In genomic region chr7:113792871-113793270, GRCm38 (mm10) we compare ENCODE assay signal across 15 mouse cellular contexts. TPM values are rescaled to one million over a fixed set of nuclear protein-coding genes. Genes with fewer than 3 reads are reported as not detected.
"Had no signal": no experiment of that assay in that cellular context is flagged by ENCODE, and none has a peak within 500 bp of the region (broad histone marks: within the 10 kb centered on the region; RNA-seq: fewer than 3 reads in every experiment).

No protein-coding gene starts in this region.

- H3K4me3 ChIP-seq: intestine, embryonic 15.5 days; limb, embryonic 13.5 days; lung, embryonic 15.5 days; midbrain, embryonic 13.5 days; myocyte; neural tube, embryonic 15.5 days had no signal

- DNase-seq: kidney, adult 2 months; kidney, postnatal 25 days; left cerebral cortex, postnatal 4 days; right cerebral cortex, postnatal 4 days; spleen, adult 18-20 months; thymus, adult 18-20 months; thymus, postnatal 25 days had no signal

- H3K4me1 ChIP-seq: intestine, embryonic 15.5 days; limb, embryonic 13.5 days; lung, embryonic 15.5 days; midbrain, embryonic 13.5 days; neural tube, embryonic 15.5 days had no signal

- H3K27ac ChIP-seq: intestine, embryonic 15.5 days; limb, embryonic 13.5 days; liver, embryonic 14.5 days; lung, embryonic 15.5 days; midbrain, embryonic 13.5 days; neural tube, embryonic 15.5 days had no signal

- H3K9ac ChIP-seq: intestine, embryonic 15.5 days; limb, embryonic 13.5 days; liver, embryonic 14.5 days; lung, embryonic 15.5 days; midbrain, embryonic 13.5 days; neural tube, embryonic 15.5 days had no signal

- H3K27me3 ChIP-seq: intestine, embryonic 15.5 days; limb, embryonic 13.5 days; lung, embryonic 15.5 days; midbrain, embryonic 13.5 days; neural tube, embryonic 15.5 days had no signal

- H3K4me2 ChIP-seq: intestine, embryonic 15.5 days; limb, embryonic 13.5 days; lung, embryonic 15.5 days; midbrain, embryonic 13.5 days; neural tube, embryonic 15.5 days had no signal

- H3K9me3 ChIP-seq: intestine, embryonic 15.5 days; limb, embryonic 13.5 days; lung, embryonic 15.5 days; midbrain, embryonic 13.5 days; neural tube, embryonic 15.5 days had no signal

- H3K36me3 ChIP-seq: intestine, embryonic 15.5 days; limb, embryonic 13.5 days; lung, embryonic 15.5 days; midbrain, embryonic 13.5 days; neural tube, embryonic 15.5 days had no signal

- ATAC-seq: intestine, embryonic 15.5 days; midbrain, embryonic 13.5 days had no signal

RNA-seq across cellular contexts. Expression of gene Spon1, which starts 27.1 kb away (rescaled TPM):
- total RNA-seq: megakaryocyte progenitor cell, adult 5-6 weeks had no signal
